Mouse (Mus musculus): Measurements from ENCODE around the gene Pts.

- TF ChIP-seq MAZ (IDR thresholded peaks at IDR 0.05; ENCODE audit: low read depth, low read length) = no peak
- no peak for TF ChIP-seq CTCF (conservative IDR thresholded peaks at IDR 0.05 in 1 of 2, IDR thresholded peaks at IDR 0.05 in 1 of 2; ENCODE audit: low read depth in 2 of 2, low read length in 2 of 2)
Observed at GRCm38 (mm10) chr9:50497536-50497935, 31.0 kb downstream of the Pts start.

All from CH12.LX (cell line).